Mouse (Mus musculus): ENCODE data around the gene Gm11111.

DNA sequence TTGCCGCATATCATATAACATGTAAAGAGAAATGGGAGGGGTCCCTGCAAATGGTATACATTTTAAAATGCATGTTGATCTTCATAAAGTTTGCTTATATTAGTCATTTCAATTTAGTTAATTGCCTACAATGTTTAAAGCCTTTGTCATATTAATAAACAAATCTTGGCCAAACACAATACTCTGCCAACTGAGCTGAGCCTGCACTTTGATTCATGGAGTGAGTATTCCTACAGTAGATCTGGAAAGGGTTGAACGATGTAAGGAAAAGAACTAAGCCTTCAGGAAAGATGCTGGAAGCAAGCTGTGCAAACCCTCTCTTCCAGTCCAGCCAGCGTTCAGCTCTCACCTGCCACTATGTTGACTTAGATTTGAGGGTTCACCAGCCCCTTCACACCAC, 29.6 kb downstream of the Gm11111 start:
- TF ChIP-seq CTCF (conservative IDR thresholded peaks at IDR 0.05; ENCODE audit: insufficient read depth, insufficient read length, low read depth, low read length) (no peak), POLR2A (IDR thresholded peaks at IDR 0.05; ENCODE audit: low read depth, low read length) (no peak)
